35 mouse cellular contexts compared by ENCODE assay signal in the genomic region with DNA sequence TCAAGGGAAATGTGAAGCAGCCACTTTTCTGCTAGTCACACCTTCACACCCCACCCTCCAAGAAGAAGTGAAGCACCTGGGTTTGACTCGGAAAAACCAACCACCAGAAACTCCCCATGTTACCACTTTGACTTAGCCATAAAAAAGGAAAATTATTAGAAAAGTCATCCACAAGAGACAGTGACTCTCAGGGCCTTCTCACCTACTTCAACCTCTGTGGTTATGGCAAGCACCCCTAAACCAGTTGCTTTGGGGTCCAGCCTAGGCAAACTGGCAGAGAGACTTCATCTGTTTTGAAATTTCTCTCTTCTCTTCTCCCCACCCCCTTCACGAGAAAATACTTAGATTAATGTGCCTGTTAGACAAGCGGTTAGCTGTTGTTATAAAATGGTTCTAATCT. TPM values are rescaled to one million over a fixed set of nuclear protein-coding genes. Genes with fewer than 3 reads are reported as not detected.
"Had no signal": no experiment of that assay in that cellular context is flagged by ENCODE, and none has a peak within 500 bp of the region (broad histone marks: within the 10 kb centered on the region; RNA-seq: fewer than 3 reads in every experiment).

No protein-coding gene starts in this region.

- H3K9ac ChIP-seq: heart, embryonic 12.5 days; heart, embryonic 13.5 days; heart, embryonic 15.5 days; hindbrain, embryonic 12.5 days; hindbrain, embryonic 13.5 days; hindbrain, embryonic 14.5 days; hindbrain, embryonic 15.5 days; intestine, embryonic 15.5 days; kidney, embryonic 15.5 days had no signal

- H3K4me3 ChIP-seq: heart, embryonic 10.5 days; heart, embryonic 12.5 days; heart, embryonic 13.5 days; heart, embryonic 15.5 days; hindbrain, embryonic 10.5 days; hindbrain, embryonic 12.5 days; hindbrain, embryonic 13.5 days; hindbrain, embryonic 15.5 days; intestine, embryonic 15.5 days; kidney, embryonic 15.5 days; left cerebral cortex, adult 2 months had no signal

- H3K9me3 ChIP-seq: heart, embryonic 10.5 days; heart, embryonic 12.5 days; heart, embryonic 13.5 days; heart, embryonic 15.5 days; hindbrain, embryonic 10.5 days; hindbrain, embryonic 12.5 days; hindbrain, embryonic 13.5 days; hindbrain, embryonic 15.5 days; intestine, embryonic 15.5 days; kidney, embryonic 15.5 days had no signal

- DNase-seq: heart, postnatal 10 days; heart, postnatal 14 days; heart, postnatal 36 days; heart, postnatal 4 days; kidney, adult 11 months; kidney, adult 18-20 months; kidney, adult 2 months; kidney, adult 8-10 months; kidney, adult 9 months; kidney, postnatal 10 days; kidney, postnatal 14 days; kidney, postnatal 25 days; kidney, postnatal 36 days; kidney, postnatal 4 days; layer of hippocampus, postnatal 36 days had no signal

- H3K4me2 ChIP-seq: heart, embryonic 11.5 days; heart, embryonic 12.5 days; heart, embryonic 13.5 days; heart, embryonic 15.5 days; hindbrain, embryonic 12.5 days; hindbrain, embryonic 13.5 days; hindbrain, embryonic 14.5 days; hindbrain, embryonic 15.5 days; intestine, embryonic 15.5 days; kidney, embryonic 15.5 days had no signal

- H3K36me3 ChIP-seq: heart, embryonic 10.5 days; heart, embryonic 12.5 days; heart, embryonic 13.5 days; heart, embryonic 15.5 days; hindbrain, embryonic 10.5 days; hindbrain, embryonic 12.5 days; hindbrain, embryonic 13.5 days; hindbrain, embryonic 15.5 days; intestine, embryonic 15.5 days; kidney, embryonic 15.5 days had no signal

- ATAC-seq: hindbrain, embryonic 16.5 days; hindbrain, postnatal 0 days; inflammation-experienced regulatory T-cells, adult 6 months; intestine, embryonic 15.5 days; intestine, embryonic 16.5 days; intestine, postnatal 0 days had no signal

- H3K27ac ChIP-seq: heart, embryonic 10.5 days; heart, embryonic 13.5 days; heart, embryonic 15.5 days; hindbrain, embryonic 10.5 days; hindbrain, embryonic 12.5 days; hindbrain, embryonic 13.5 days; hindbrain, embryonic 14.5 days; hindbrain, embryonic 15.5 days; hindbrain, postnatal 0 days; intestine, embryonic 15.5 days; kidney, embryonic 15.5 days; kidney, postnatal 0 days; left cerebral cortex, adult 2 months had no signal

RNA-seq across cellular contexts. Expression of gene Nr4a3, which starts 5.1 kb away (rescaled TPM):
- polyA plus RNA-seq: intestine, embryonic 14.5 days had no signal
